Mouse (Mus musculus) heart, postnatal 25 days (tissue): ENCODE results near the gene Deaf1. TPM values are rescaled to one million over a fixed set of nuclear protein-coding genes. Genes with fewer than 3 reads are reported as not detected.

Experiments used
- DNase-seq: peaks from one replicate; pipeline ENCODE4 v3.0.0; 2022; ENCODE audit warnings: low spot score
- intact Hi-C: fragments of 180-260 bp; cut with DNase I; formaldehyde crosslinking; loops from one replicate; pipeline ENCODE4 v1.15.1; 2025
- total RNA-seq, 2 experiments: library from RNA; stranded (reverse); gene quantifications; 2 replicates each; pipeline ENCODE4 v1.2.3; 2021

Gene Deaf1
- total RNA-seq, 2 experiments from 2014 or later: 16.4 to 17.1 TPM

- DNase-seq: no peak
- intact Hi-C loops: no loop called here
These were observed 23.0 kb downstream of the Deaf1 start for GRCm38 (mm10) chr7:141304537-141304936.

GRCm38 (mm10) chr7:141302702-141303268, 24.7 kb downstream of the Deaf1 start:
- DNase-seq: no peak
- intact Hi-C loops: no loop called here

GRCm38 (mm10) chr7:141301386-141301785, 26.1 kb downstream of the Deaf1 start:
- intact Hi-C loops: no loop called here
- no peak for DNase-seq

- DNase-seq: no peak
- intact Hi-C loops: no loop called here
These were observed 28.3 kb downstream of the Deaf1 start for GRCm38 (mm10) chr7:141299175-141299574.

GRCm38 (mm10) chr7:141297926-141298650, 29.4 kb downstream of the Deaf1 start:
- intact Hi-C loops: no loop called here
- DNase-seq: no peak

GRCm38 (mm10) chr7:141294479-141294878, 33.0 kb downstream of the Deaf1 start:
- DNase-seq: no peak
- intact Hi-C loops: no loop called here

- no peak for DNase-seq
- intact Hi-C loops: no loop called here
These were observed 33.5 kb downstream of the Deaf1 start for GRCm38 (mm10) chr7:141293852-141294471.

GRCm38 (mm10) chr7:141292583-141293388, 34.7 kb downstream of the Deaf1 start:
- no peak for DNase-seq
- intact Hi-C loops: no loop called here

- intact Hi-C loops: no loop called here
These were observed 35.4 kb downstream of the Deaf1 start, which contains the start of gene Drd4 for GRCm38 (mm10) chr7:141291921-141292582. Gene Drd4, plus strand, starts transcription at chr7:141292006.

GRCm38 (mm10) chr7:141288042-141288441, 39.4 kb downstream of the Deaf1 start:
- intact Hi-C loops: no loop called here
- no peak for DNase-seq

More at GRCm38 (mm10) chr7:141291921-141292582, 35.4 kb downstream of the Deaf1 start, which contains the start of gene Drd4:
- DNase-seq: no peak

- intact Hi-C loops: no loop called here
- DNase-seq: no peak
These were observed 44.7 kb downstream of the Deaf1 start for GRCm38 (mm10) chr7:141282756-141283155.

GRCm38 (mm10) chr7:141281442-141281841, 46.0 kb downstream of the Deaf1 start:
- intact Hi-C loops: no loop called here
- no peak for DNase-seq

- intact Hi-C loops: no loop called here
- DNase-seq: no peak
These were observed 48.5 kb downstream of the Deaf1 start, which contains the start of gene Sct for GRCm38 (mm10) chr7:141278766-141279590. Gene Sct, minus strand, starts transcription at chr7:141279133.

- no peak for DNase-seq
- intact Hi-C loops: no loop called here
These were observed 49.5 kb downstream of the Deaf1 start for GRCm38 (mm10) chr7:141277701-141278678.

GRCm38 (mm10) chr7:141276546-141276945, 50.9 kb downstream of the Deaf1 start, which contains the start of gene Cdhr5:
Gene Cdhr5, minus strand, starts transcription at chr7:141276786.
- no peak for DNase-seq
- intact Hi-C loops: no loop called here

- DNase-seq: no peak
- intact Hi-C loops: no loop called here
These were observed 52.1 kb downstream of the Deaf1 start for GRCm38 (mm10) chr7:141275356-141275755.

GRCm38 (mm10) chr7:141270631-141271030, 56.9 kb downstream of the Deaf1 start:
- intact Hi-C loops: no loop called here
- no peak for DNase-seq

- intact Hi-C loops: loop anchor here (5.0 kb wide), 2 partner anchors 58 to 253 kb away; partner anchors contain the start of genes Deaf1 and Tmem80
- DNase-seq: no peak
These were observed 58.3 kb downstream of the Deaf1 start for GRCm38 (mm10) chr7:141269273-141269545.
